Mouse (Mus musculus) CD4-positive, CD25-positive, alpha-beta regulatory T cell, adult 9 weeks (primary cell): ENCODE data around the gene Prnd. TPM values are rescaled to one million over a fixed set of nuclear protein-coding genes. Genes with fewer than 3 reads are reported as not detected.

ENCODE experiments used
- polyA plus RNA-seq: library from polyadenylated mRNA; unstranded; fragments of 100-300 nt; shearing (Covaris generic); gene quantifications from one replicate; pipeline ENCODE4 v1.2.1, GENCODE M21; 2017

Prnd gene
- polyA plus RNA-seq: not detected

DNA sequence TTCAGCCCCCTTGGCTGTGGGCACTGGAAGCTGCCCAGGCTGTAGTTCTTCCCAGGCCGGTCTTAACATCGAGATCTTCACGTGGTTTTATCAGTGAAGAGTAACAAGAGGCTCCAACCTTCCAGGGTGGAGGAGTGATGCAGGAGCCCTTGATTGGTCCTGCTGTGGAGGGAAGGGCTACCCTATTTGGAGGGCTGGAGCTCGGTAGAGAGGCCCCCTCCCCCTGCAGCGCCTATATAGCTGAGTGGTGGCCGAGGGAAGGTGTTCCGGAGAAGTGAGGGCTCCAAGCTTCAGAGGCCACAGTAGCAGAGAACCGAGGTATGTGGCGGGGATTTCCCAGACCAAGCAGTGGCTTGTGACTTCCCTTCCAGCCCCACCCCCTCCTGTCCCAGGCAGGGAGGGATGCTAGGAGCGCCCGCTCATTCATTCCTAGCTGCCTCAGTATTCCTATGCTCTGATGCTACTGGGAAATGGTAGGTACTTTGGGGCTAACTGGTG, at the start of gene Prnd:
Gene Prnd, plus strand, starts transcription at position 264 of the 498 bp plus-strand sequence.

DNA sequence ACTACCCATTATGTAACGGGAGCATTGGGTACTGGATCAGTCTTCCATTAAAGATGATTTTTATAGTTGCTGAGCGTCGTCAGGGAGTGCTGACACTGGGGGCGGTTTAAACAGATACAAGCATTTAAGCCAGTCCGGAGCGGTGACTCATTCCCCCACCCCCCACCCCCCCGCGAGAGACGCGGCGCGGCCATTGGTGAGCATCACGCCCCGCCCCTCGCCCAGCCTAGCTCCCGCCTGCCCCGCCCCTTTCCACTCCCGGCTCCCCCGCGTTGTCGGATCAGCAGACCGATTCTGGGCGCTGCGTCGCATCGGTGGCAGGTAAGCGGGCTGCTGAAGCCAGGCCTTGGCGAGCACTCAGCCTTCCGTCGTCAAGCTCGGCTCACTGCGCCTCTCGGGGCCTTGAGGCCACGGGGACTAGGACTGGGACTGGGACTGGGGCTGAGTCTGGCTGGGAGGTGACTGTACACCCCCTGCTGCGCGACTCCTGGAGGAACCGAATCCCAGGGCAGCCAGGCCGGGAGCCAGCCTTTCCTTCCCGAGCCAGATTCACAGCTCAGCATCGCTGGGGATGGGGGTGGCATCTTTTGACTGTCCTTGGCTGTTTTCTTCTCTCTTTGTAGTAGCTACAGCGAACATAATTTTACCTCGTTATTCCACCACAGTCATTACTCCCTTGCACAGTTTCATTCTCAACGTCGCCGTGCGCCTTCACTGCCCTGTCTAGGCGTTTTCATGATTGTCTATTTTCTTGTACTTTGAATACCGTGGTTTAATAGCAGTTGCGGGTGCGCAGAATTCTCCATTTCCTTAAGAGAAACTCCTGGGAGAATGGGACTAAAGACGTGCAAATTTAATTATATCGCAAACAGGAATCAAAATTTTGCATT, 40.7 kb upstream of the Prnd start, which contains the start of the genes Prnp and Prn:
Gene Prnp, plus strand, starts transcription at position 246 of the 890 bp plus-strand sequence.
Gene Prn, plus strand, starts transcription at position 275 of the 890 bp plus-strand sequence.

Other genes with a start within 250 kb of the Prnd start
- not detected for gene Erv3, start 91.1 kb upstream of the Prnd start, polyA plus RNA-seq
- 29.1 TPM for gene Prnp, start 40.9 kb upstream of the Prnd start, polyA plus RNA-seq
- 0.20 TPM for gene Prn, start 40.9 kb upstream of the Prnd start, polyA plus RNA-seq
- 116 TPM for gene Rassf2, start 79.4 kb downstream of the Prnd start, polyA plus RNA-seq
- 29.9 TPM for gene Slc23a2, start 194.2 kb downstream of the Prnd start, polyA plus RNA-seq